Mouse (Mus musculus): ENCODE measurements around the gene Tmem131. TPM values are rescaled to one million over a fixed set of nuclear protein-coding genes. Genes with fewer than 3 reads are reported as not detected.

Gene Tmem131
- polyA plus RNA-seq, 1 experiment, result 18.8 TPM

GRCm38 (mm10) chr1:36851392-36851791, 92.1 kb downstream of the Tmem131 start:
- no peak for TF ChIP-seq POLR2A (IDR thresholded peaks at IDR 0.05; ENCODE audit: control insufficient read depth, low read depth, low read length)
- TF ChIP-seq CTCF (IDR thresholded peaks at IDR 0.05; ENCODE audit: control insufficient read depth, insufficient read depth, insufficient replicate concordance, low read depth, low read length), result no peak
- Histone ChIP-seq H3K36me3 (ENCODE audit: control insufficient read depth, insufficient read depth, low read length) (no peaks in the 10 kb centered on the region; the same call in 1 of the 2 replicates), H3K27ac (ENCODE audit: control insufficient read depth, insufficient read depth, low read depth, low read length) (no peak overlapping the region), H3K4me3 (ENCODE audit: control insufficient read depth, low read depth, low read length) (no peak overlapping the region), H3K27me3 (ENCODE audit: control insufficient read depth, insufficient read depth, low read length) (no peaks in the 10 kb centered on the region), H3K4me1 (ENCODE audit: control insufficient read depth, insufficient read depth, low read length) (no peaks in the 10 kb centered on the region; the same call in 1 of the 2 replicates)

- H3K36me3 ChIP-seq (ENCODE audit: control insufficient read depth, insufficient read depth, low read length), result no peaks in the 10 kb centered on the region
- no peak overlapping the region for H3K4me3 ChIP-seq (ENCODE audit: control insufficient read depth, low read depth, low read length)
- no peak for TF ChIP-seq POLR2A (IDR thresholded peaks at IDR 0.05; ENCODE audit: control insufficient read depth, low read depth, low read length)
- no peak for TF ChIP-seq CTCF (IDR thresholded peaks at IDR 0.05; ENCODE audit: control insufficient read depth, insufficient read depth, insufficient replicate concordance, low read depth, low read length)
- H3K27ac ChIP-seq (ENCODE audit: control insufficient read depth, insufficient read depth, low read depth, low read length), result no peak overlapping the region
- H3K4me1 ChIP-seq (ENCODE audit: control insufficient read depth, insufficient read depth, low read length), result peaks cover 2% of the 10 kb centered on the region; the same call in 1 of the 2 replicates
- no peaks in the 10 kb centered on the region for H3K27me3 ChIP-seq (ENCODE audit: control insufficient read depth, insufficient read depth, low read length)
Measured at GRCm38 (mm10) chr1:36848036-36848435, 95.4 kb downstream of the Tmem131 start.

GRCm38 (mm10) chr1:36847276-36847675, 96.2 kb downstream of the Tmem131 start:
- H3K27me3 ChIP-seq (ENCODE audit: control insufficient read depth, insufficient read depth, low read length), result no peaks in the 10 kb centered on the region
- H3K4me1 ChIP-seq (ENCODE audit: control insufficient read depth, insufficient read depth, low read length), result peaks cover 2% of the 10 kb centered on the region; the same call in 1 of the 2 replicates
- TF ChIP-seq POLR2A (IDR thresholded peaks at IDR 0.05; ENCODE audit: control insufficient read depth, low read depth, low read length) (no peak), CTCF (IDR thresholded peaks at IDR 0.05; ENCODE audit: control insufficient read depth, insufficient read depth, insufficient replicate concordance, low read depth, low read length) (no peak)
- H3K4me3 ChIP-seq (ENCODE audit: control insufficient read depth, low read depth, low read length), result no peak overlapping the region
- H3K36me3 ChIP-seq (ENCODE audit: control insufficient read depth, insufficient read depth, low read length), result no peaks in the 10 kb centered on the region
- no peak overlapping the region for H3K27ac ChIP-seq (ENCODE audit: control insufficient read depth, insufficient read depth, low read depth, low read length)

GRCm38 (mm10) chr1:36845031-36845430, 98.4 kb downstream of the Tmem131 start:
- Histone ChIP-seq H3K27me3 (ENCODE audit: control insufficient read depth, insufficient read depth, low read length) (no peaks in the 10 kb centered on the region), H3K36me3 (ENCODE audit: control insufficient read depth, insufficient read depth, low read length) (no peaks in the 10 kb centered on the region), H3K4me3 (ENCODE audit: control insufficient read depth, low read depth, low read length) (no peak overlapping the region), H3K27ac (ENCODE audit: control insufficient read depth, insufficient read depth, low read depth, low read length) (no peak overlapping the region), H3K4me1 (ENCODE audit: control insufficient read depth, insufficient read depth, low read length) (peaks cover 2% of the 10 kb centered on the region; the same call in 1 of the 2 replicates)
- no peak for TF ChIP-seq CTCF (IDR thresholded peaks at IDR 0.05; ENCODE audit: control insufficient read depth, insufficient read depth, insufficient replicate concordance, low read depth, low read length)
- TF ChIP-seq POLR2A (IDR thresholded peaks at IDR 0.05; ENCODE audit: control insufficient read depth, low read depth, low read length), result no peak

GRCm38 (mm10) chr1:36841806-36842205, 101.7 kb downstream of the Tmem131 start:
- Histone ChIP-seq H3K36me3 (ENCODE audit: control insufficient read depth, insufficient read depth, low read length) (no peaks in the 10 kb centered on the region; the same call in 1 of the 2 replicates), H3K4me3 (ENCODE audit: control insufficient read depth, low read depth, low read length) (no peak overlapping the region), H3K27me3 (ENCODE audit: control insufficient read depth, insufficient read depth, low read length) (no peaks in the 10 kb centered on the region), H3K4me1 (ENCODE audit: control insufficient read depth, insufficient read depth, low read length) (peaks cover 2% of the 10 kb centered on the region; the same call in 1 of the 2 replicates), H3K27ac (ENCODE audit: control insufficient read depth, insufficient read depth, low read depth, low read length) (no peak overlapping the region)
- TF ChIP-seq CTCF (IDR thresholded peaks at IDR 0.05; ENCODE audit: control insufficient read depth, insufficient read depth, insufficient replicate concordance, low read depth, low read length), result no peak
- no peak for TF ChIP-seq POLR2A (IDR thresholded peaks at IDR 0.05; ENCODE audit: control insufficient read depth, low read depth, low read length)

GRCm38 (mm10) chr1:36840959-36841358, 102.5 kb downstream of the Tmem131 start:
- TF ChIP-seq CTCF (IDR thresholded peaks at IDR 0.05; ENCODE audit: control insufficient read depth, insufficient read depth, insufficient replicate concordance, low read depth, low read length), result no peak
- no peak for TF ChIP-seq POLR2A (IDR thresholded peaks at IDR 0.05; ENCODE audit: control insufficient read depth, low read depth, low read length)
- H3K36me3 ChIP-seq (ENCODE audit: control insufficient read depth, insufficient read depth, low read length), result no peaks in the 10 kb centered on the region; the same call in 1 of the 2 replicates
- no peak overlapping the region for H3K27ac ChIP-seq (ENCODE audit: control insufficient read depth, insufficient read depth, low read depth, low read length)
- H3K4me1 ChIP-seq (ENCODE audit: control insufficient read depth, insufficient read depth, low read length), result peaks cover 2% of the 10 kb centered on the region; the same call in 1 of the 2 replicates
- H3K4me3 ChIP-seq (ENCODE audit: control insufficient read depth, low read depth, low read length), result no peak overlapping the region
- no peaks in the 10 kb centered on the region for H3K27me3 ChIP-seq (ENCODE audit: control insufficient read depth, insufficient read depth, low read length)

- no peak overlapping the region for H3K27ac ChIP-seq (ENCODE audit: control insufficient read depth, insufficient read depth, low read depth, low read length)
- TF ChIP-seq POLR2A (IDR thresholded peaks at IDR 0.05; ENCODE audit: control insufficient read depth, low read depth, low read length) (no peak), CTCF (IDR thresholded peaks at IDR 0.05; ENCODE audit: control insufficient read depth, insufficient read depth, insufficient replicate concordance, low read depth, low read length) (no peak)
- H3K36me3 ChIP-seq (ENCODE audit: control insufficient read depth, insufficient read depth, low read length), result no peaks in the 10 kb centered on the region; the same call in 1 of the 2 replicates
- no peaks in the 10 kb centered on the region for H3K27me3 ChIP-seq (ENCODE audit: control insufficient read depth, insufficient read depth, low read length)
- no peak overlapping the region for H3K4me3 ChIP-seq (ENCODE audit: control insufficient read depth, low read depth, low read length)
- no peaks in the 10 kb centered on the region for H3K4me1 ChIP-seq (ENCODE audit: control insufficient read depth, insufficient read depth, low read length)
Measured at GRCm38 (mm10) chr1:36839858-36840257, 103.6 kb downstream of the Tmem131 start.
